Mouse (Mus musculus) lung, adult 18-20 months (tissue): ENCODE measurements around the gene Olfr1.

ENCODE experiments used
- DNase-seq, 2 experiments: peaks; one replicate each; pipeline ENCODE4 v3.0.0; 2022; ENCODE audit warnings: mixed read lengths in 2 of 2

Gene Olfr1

DNA sequence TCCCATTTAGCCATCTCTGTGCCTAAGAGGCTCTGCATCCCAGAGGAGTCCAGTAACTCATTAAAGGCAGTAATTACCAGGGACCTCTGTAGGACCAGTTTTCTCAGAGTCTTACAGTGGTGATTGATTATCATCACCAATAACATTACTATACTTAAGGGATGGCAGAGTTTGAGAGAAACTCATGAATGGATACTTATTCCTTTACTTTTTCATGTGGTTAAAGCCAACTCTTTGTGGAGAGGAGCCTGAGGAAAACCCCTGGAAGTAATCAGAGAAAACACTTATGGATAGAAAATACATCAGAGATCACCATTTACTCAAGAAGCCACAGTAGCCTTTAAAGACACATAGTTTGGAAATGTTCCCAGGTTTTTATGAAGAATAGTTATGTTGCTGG is at the start of gene Olfr1:
Olfr1 (minus strand) TSS at position 101 of the 400 bp plus-strand sequence.
- no peak for DNase-seq

DNA sequence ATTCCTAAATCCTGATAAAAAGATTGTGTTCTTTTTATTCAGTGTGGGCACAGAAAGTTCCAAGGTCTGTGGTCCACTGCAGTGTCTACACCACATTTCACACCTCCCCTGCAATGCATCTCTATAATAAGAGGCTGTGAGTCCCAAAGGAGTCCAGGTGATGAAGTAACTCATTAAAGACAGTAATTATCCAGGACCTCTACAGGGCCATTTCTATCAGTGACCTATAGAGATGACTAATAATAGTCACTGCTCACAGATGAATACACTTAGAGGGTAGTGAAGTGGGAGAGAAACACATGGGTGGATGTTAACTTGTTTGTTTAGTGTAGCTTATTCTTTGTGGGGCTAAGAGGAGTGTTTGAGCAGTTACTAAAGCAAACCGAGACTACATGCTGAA is 29.0 kb upstream of the Olfr1 start, which contains the start of gene Olfr378:
Olfr378 (minus strand) TSS at position 101 of the 400 bp plus-strand sequence.
- DNase-seq = no peak

DNA sequence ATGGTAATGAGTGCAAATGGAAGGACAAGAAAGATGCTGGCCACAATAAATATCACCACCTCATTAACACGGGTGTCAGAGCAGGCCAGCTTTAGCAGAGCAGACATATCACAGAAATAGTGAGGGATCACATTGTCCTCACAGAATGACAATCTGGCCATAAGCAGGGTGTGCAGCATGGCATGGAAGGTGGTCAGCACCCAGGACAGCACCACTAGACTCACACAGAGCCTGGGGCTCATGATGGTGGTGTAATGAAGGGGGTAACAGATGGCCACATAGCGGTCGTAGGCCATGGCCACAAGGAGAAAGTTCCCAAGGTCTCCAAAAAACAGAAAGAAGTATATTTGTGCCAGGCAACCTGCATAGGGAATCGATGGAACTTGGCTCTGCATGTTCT is 4.0 kb downstream of the Olfr1 start:
- DNase-seq = no peak

GRCm38 (mm10) chr11:73370946-73371345 is 28.5 kb downstream of the Olfr1 start, which contains the start of gene Olfr376:
TSS of gene Olfr376 (plus strand) at chr11:73371246.
- no peak for DNase-seq

DNA sequence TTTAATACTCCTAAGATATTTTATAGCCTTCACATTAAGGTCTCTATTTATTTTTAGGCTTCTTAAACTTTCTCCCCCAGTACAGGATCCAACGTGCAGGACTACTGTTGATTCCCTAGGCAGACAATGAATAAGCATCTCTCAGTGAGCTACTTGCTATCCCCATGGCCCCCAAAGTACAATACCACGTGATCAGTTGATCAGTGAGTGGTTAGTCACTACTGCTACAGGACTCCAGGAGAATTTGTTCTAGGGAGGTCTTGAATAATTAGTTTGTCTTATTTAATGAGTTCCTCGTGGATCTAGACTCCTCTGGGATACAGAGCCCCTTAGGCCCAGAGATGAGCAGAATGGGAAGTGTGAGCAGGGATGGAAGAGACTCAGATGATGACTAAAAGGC is 48.9 kb downstream of the Olfr1 start, which contains the start of gene Olfr20:
Olfr20 (plus strand) TSS at position 301 of the 400 bp plus-strand sequence.
- no peak for DNase-seq
